Mouse (Mus musculus): ENCODE data around the gene Txlna.

- TF ChIP-seq POLR2A (IDR thresholded peaks at IDR 0.05; ENCODE audit: extremely low read depth, insufficient read depth, low read length) (no peak), CTCF (IDR thresholded peaks at IDR 0.05; ENCODE audit: low read depth, low read length) (no peak)
These were observed 18.6 kb downstream of the Txlna start for GRCm38 (mm10) chr4:129622120-129622802.

Data from liver, adult 2 months (tissue).